Mouse (Mus musculus): ENCODE results near the gene Ern1.

GRCm38 (mm10) chr11:106487733-106488115, at the start of gene Ern1:
- TF ChIP-seq HCFC1 (IDR thresholded peaks at IDR 0.05; ENCODE audit: borderline replicate concordance, insufficient read depth, low read length) (no peak), ZNF384 (IDR thresholded peaks at IDR 0.05; ENCODE audit: low read depth, low read length) (no peak)
